Mouse (Mus musculus) limb, embryonic 14.5 days (tissue): ENCODE results near the gene Rps12. TPM values are rescaled to one million over a fixed set of nuclear protein-coding genes. Genes with fewer than 3 reads are reported as not detected.

Experiments used
- ATAC-seq: fragments of 200-750 bp; cut with Nextera tagmentation; 2 replicates; pipeline ENCODE4 v1.8.0; 2017; ENCODE audit warnings: low read depth, moderate number of reproducible peaks, moderate TSS enrichment; ENCODE audit not compliant: low FRiP score
- DNase-seq: peaks from one replicate; pipeline ENCODE4 v3.0.0-alpha.2; 2015; ENCODE audit warnings: low spot score
- H3K27ac ChIP-seq: fragments of 300-500 bp; sonication (generic); replicated peaks from 2 replicates; pipeline ENCODE4 v1.5.1; 2014; ENCODE audit warnings: low read depth, mild to moderate bottlenecking, low read length, moderate library complexity, mixed read lengths
- H3K27me3 ChIP-seq: fragments of 300-500 bp; sonication (generic); 2 replicates; pipeline ENCODE4 v1.6.1; 2014; ENCODE audit warnings: low read length, mixed read lengths; ENCODE audit not compliant: control insufficient read depth, insufficient read depth
- H3K36me3 ChIP-seq: fragments of 300-500 bp; sonication (generic); 2 replicates; pipeline ENCODE4 v1.6.1; 2014; ENCODE audit warnings: mild to moderate bottlenecking, low read length, moderate library complexity, mixed read lengths; ENCODE audit not compliant: control insufficient read depth, insufficient read depth
- H3K4me1 ChIP-seq: fragments of 300-500 bp; sonication (generic); 2 replicates; pipeline ENCODE4 v1.6.1; 2014; ENCODE audit warnings: antibody characterized with exemption, low read length, mixed read lengths; ENCODE audit not compliant: control insufficient read depth, insufficient read depth
- H3K4me2 ChIP-seq: fragments of 300-500 bp; sonication (generic); replicated peaks from 2 replicates; pipeline ENCODE4 v1.6.1; 2014; ENCODE audit warnings: low read depth, mild to moderate bottlenecking, low read length, moderate library complexity; ENCODE audit not compliant: severe bottlenecking
- H3K4me3 ChIP-seq: fragments of 300-500 bp; sonication (generic); replicated peaks from 2 replicates; pipeline ENCODE4 v1.5.1; 2014; ENCODE audit warnings: low read length
- H3K9ac ChIP-seq: fragments of 300-500 bp; sonication (generic); 2 replicates; pipeline ENCODE4 v1.6.1; 2014; ENCODE audit warnings: mild to moderate bottlenecking, low read depth, low read length, moderate library complexity; ENCODE audit not compliant: severe bottlenecking
- H3K9me3 ChIP-seq: fragments of 300-500 bp; sonication (generic); 2 replicates; pipeline ENCODE4 v1.6.1; 2016; ENCODE audit warnings: low read length; ENCODE audit not compliant: control insufficient read depth
- POLR2A ChIP-seq: fragments of 200-500 bp; IDR thresholded peaks from 2 replicates; pipeline ENCODE4 v1.8.0; 2012; ENCODE audit warnings: inconsistent platforms, mild to moderate bottlenecking, moderate library complexity, borderline replicate concordance; ENCODE audit not compliant: insufficient read depth, insufficient read length; ENCODE audit errors: extremely low read depth
- WGBS: fragments of 180-500 bp; shearing (Covaris S2); extraction: QIAGEN DNeasy Blood & Tissue Kit; methylation state at CpG from one replicate; pipeline ENCODE4 v1.1.7; 2014; 5-methylcytosine and 5-hydroxymethylcytosine counted together
- polyA plus RNA-seq, 2 experiments: library from polyadenylated mRNA; depleted of rRNA in 1 of 2; stranded (reverse) in 1 of 2; unstranded in 1 of 2; fragments of >200 nt; fragmentation: Nextera tagmentation in 1 of 2; extraction: Ambion mirVana in 1 of 2; gene quantifications; 2 replicates each; pipeline versions ENCODE4 v1.2.1 to v1.2.3; 2012 to 2014

The Rps12 gene
- 5,532 and 5,668 TPM in 2 replicates for polyA plus RNA-seq (2012; rRNA removed)
- polyA plus RNA-seq (2014; fragmentation: Nextera tagmentation; extraction: Ambion mirVana) = 252 and 266 TPM in 2 replicates

- Histone ChIP-seq H3K4me1 (peaks cover 16% of the 10 kb centered on the region; the same call in 1 of the 2 replicates), H3K4me2 (peak within 1 kb of the TSS; percentile 93), H3K27me3 (no peaks in the 10 kb centered on the region), H3K9me3 (no peaks in the 10 kb centered on the region), H3K27ac (peak within 1 kb of the TSS; percentile 90), H3K9ac (peak within 1 kb of the TSS; percentile 94), H3K36me3 (peaks cover 38% of the 10 kb centered on the region), H3K4me3 (peak within 1 kb of the TSS; percentile 88)
- ATAC-seq (peak; percentile 98), DNase-seq (peak; percentile 99)
- TF ChIP-seq POLR2A = peak; percentile 99
- under 1% methylated on average over 51 of the region's 51 CpGs for WGBS
Measured at GRCm38 (mm10) chr10:23787062-23787821, at the start of gene Rps12. Gene Rps12 (minus strand): TSS chr10:23787275.

GRCm38 (mm10) chr10:23836003-23836964 is 49.2 kb upstream of the Rps12 start:
- Histone ChIP-seq H3K9me3 (no peaks in the 10 kb centered on the region), H3K9ac (no peak overlapping the region), H3K4me3 (no peak overlapping the region), H3K27me3 (no peaks in the 10 kb centered on the region), H3K36me3 (no peaks in the 10 kb centered on the region), H3K27ac (no peak overlapping the region), H3K4me1 (no peaks in the 10 kb centered on the region), H3K4me2 (no peak overlapping the region)
- no peak for ATAC-seq
- no peak for DNase-seq
- 79% methylated on average over 9 of the region's 9 CpGs for WGBS
- TF ChIP-seq POLR2A = no peak

- H3K4me3 ChIP-seq = no peak overlapping the region
- peaks cover 49% of the 10 kb centered on the region for H3K36me3 ChIP-seq
Measured at GRCm38 (mm10) chr10:23826516-23826915, 39.4 kb upstream of the Rps12 start.

GRCm38 (mm10) chr10:23816241-23816640 is 29.2 kb upstream of the Rps12 start:
- no peak for DNase-seq
- peaks cover 27% of the 10 kb centered on the region for H3K36me3 ChIP-seq
- no peak for ATAC-seq
- no peaks in the 10 kb centered on the region for H3K9me3 ChIP-seq
- WGBS = 88% methylated on average over 7 of the region's 7 CpGs
- H3K4me1 ChIP-seq = no peaks in the 10 kb centered on the region
- TF ChIP-seq POLR2A = no peak
- H3K27ac ChIP-seq = no peak overlapping the region
- H3K27me3 ChIP-seq = no peaks in the 10 kb centered on the region
- H3K9ac ChIP-seq = no peak overlapping the region
- no peak overlapping the region for H3K4me2 ChIP-seq
- no peak overlapping the region for H3K4me3 ChIP-seq

More at GRCm38 (mm10) chr10:23826516-23826915, 39.4 kb upstream of the Rps12 start:
- DNase-seq (no peak), ATAC-seq (no peak)
- Histone ChIP-seq H3K9me3 (no peaks in the 10 kb centered on the region), H3K27ac (no peak overlapping the region), H3K27me3 (no peaks in the 10 kb centered on the region), H3K4me2 (no peak overlapping the region), H3K9ac (no peak overlapping the region), H3K4me1 (no peaks in the 10 kb centered on the region)
- 88% methylated on average over 7 of the region's 7 CpGs for WGBS
- TF ChIP-seq POLR2A = no peak

- ATAC-seq (no peak), DNase-seq (peak; percentile 84)
Measured at GRCm38 (mm10) chr10:23815168-23815567, 28.1 kb upstream of the Rps12 start.

More at GRCm38 (mm10) chr10:23815168-23815567, 28.1 kb upstream of the Rps12 start:
- Histone ChIP-seq H3K4me1 (no peaks in the 10 kb centered on the region), H3K9ac (no peak overlapping the region), H3K4me3 (no peak overlapping the region), H3K27me3 (no peaks in the 10 kb centered on the region), H3K27ac (no peak overlapping the region), H3K9me3 (no peaks in the 10 kb centered on the region), H3K4me2 (no peak overlapping the region), H3K36me3 (peaks cover 23% of the 10 kb centered on the region)
- TF ChIP-seq POLR2A = no peak
- WGBS = 39% methylated on average over 1 of the region's 1 CpGs
